Comparison of ENCODE assay signal across 8 mouse cellular contexts in the genomic region with DNA sequence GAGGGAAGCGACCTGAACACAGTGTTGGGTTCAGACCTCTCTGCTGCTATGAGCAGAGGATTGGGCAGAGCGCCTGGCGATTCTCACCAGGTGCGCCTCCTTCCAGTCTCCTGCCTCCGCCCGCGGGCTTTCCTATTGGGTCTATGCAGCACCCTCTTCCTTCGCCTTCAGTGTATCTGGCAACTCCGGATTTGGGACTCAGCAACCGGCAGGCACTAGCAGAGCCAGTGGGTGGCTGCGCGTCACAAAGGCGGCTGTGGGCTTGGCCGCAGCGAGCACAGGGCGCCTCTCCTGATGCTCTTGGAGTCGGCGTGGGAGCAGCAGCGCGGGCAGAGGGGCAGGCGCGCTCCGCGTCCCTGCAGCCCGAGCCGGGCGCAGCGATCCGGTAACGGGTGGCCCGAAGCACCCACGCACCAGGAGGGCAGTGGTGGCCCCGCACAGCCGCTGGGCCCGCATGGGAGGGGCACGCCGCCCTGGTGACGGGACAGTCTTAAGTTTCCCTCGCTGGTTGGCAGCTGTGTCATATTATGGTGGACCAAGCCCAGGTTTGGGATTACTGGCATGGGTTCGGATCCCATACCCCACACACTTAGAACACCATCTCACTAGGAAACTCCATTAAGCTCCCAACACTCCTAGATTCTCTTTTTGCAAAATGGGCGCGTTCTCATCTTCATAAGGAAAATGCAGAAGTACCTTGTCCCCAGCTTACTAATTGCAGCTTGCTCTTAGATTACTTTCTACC. TPM values are rescaled to one million over a fixed set of nuclear protein-coding genes. Genes with fewer than 3 reads are reported as not detected.
A peak's percentile ranks its signal among the peaks of the same experiment; 100 is the strongest.
DNase-seq lines count a peak whose midpoint lies in the region; ATAC-seq and TF ChIP-seq lines count a peak whose summit lies in the region.

Gene Fbxo39, plus strand, starts transcription at position 294 of the 745 bp plus-strand sequence.

- peaks cover 8% of the 10 kb centered on the region for H3K4me1 ChIP-seq in heart, embryonic 13.5 days
- H3K4me1 ChIP-seq in ES-E14 (ENCODE audit: control insufficient read depth in 2 of 2, insufficient read depth in 2 of 2, low read length in 2 of 2, poor library complexity in 1 of 2), result peaks cover 0 to 3% of the 10 kb centered on the region in 2 experiments; a peak in 1 of 4 replicates
- H3K4me1 ChIP-seq in forebrain, embryonic 15.5 days, result peaks cover 3% of the 10 kb centered on the region; the same call in 1 of the 2 replicates
- H3K4me1 ChIP-seq in limb, embryonic 12.5 days (replicated peaks), result peaks cover 6% of the 10 kb centered on the region
- no peaks in the 10 kb centered on the region for H3K4me1 ChIP-seq in stomach, embryonic 14.5 days (ENCODE audit: control insufficient read depth, insufficient read depth, low read length)

- no peak for DNase-seq in heart, postnatal 10 days
- peak; percentile 36 for DNase-seq in ES-E14 (ENCODE audit: low read depth, low spot score)
- DNase-seq in spleen, adult 12 weeks (ENCODE audit: low spot score), result no peak

- in situ Hi-C loops in ES-E14 (cut with MboI; ENCODE audit: low sequenced_read_pairs in 2 of 2, unreplicated experiment in 2 of 2), result no loop called here

- H3K27ac ChIP-seq in heart, embryonic 13.5 days (replicated peaks), result no peak within 1 kb of the TSS
- no peak within 1 kb of the TSS for H3K27ac ChIP-seq in ES-E14 (ENCODE audit: insufficient read depth, low read depth, low read length, poor library complexity, severe bottlenecking)
- no peak within 1 kb of the TSS for H3K27ac ChIP-seq in forebrain, embryonic 15.5 days (replicated peaks)
- no peak within 1 kb of the TSS for H3K27ac ChIP-seq in limb, embryonic 12.5 days
- no peak within 1 kb of the TSS for H3K27ac ChIP-seq in stomach, embryonic 14.5 days (ENCODE audit: low read length)

- ATAC-seq in heart, embryonic 13.5 days (ENCODE audit: extremely low read depth, insufficient number of reproducible peaks, low FRiP score, low TSS enrichment), result no peak
- no peak for ATAC-seq in forebrain, embryonic 15.5 days (replicated peaks)
- no peak for ATAC-seq in limb, embryonic 12.5 days (ENCODE audit: insufficient number of reproducible peaks, insufficient read depth, low FRiP score, low TSS enrichment, low read depth)
- no peak for ATAC-seq in stomach, embryonic 14.5 days (ENCODE audit: insufficient number of reproducible peaks, insufficient read depth, low FRiP score, low read depth)
- no peak for ATAC-seq in erythroid progenitor cell, adult 5-6 weeks (replicated peaks; ENCODE audit: low FRiP score, poor library complexity, severe bottlenecking)

- peak within 1 kb of the TSS; percentile 66 for H3K4me2 ChIP-seq in heart, embryonic 13.5 days
- peak within 1 kb of the TSS; percentile 45 for H3K4me2 ChIP-seq in forebrain, embryonic 15.5 days (replicated peaks)
- peak within 1 kb of the TSS; percentile 54 for H3K4me2 ChIP-seq in limb, embryonic 12.5 days
- H3K4me2 ChIP-seq in stomach, embryonic 14.5 days (replicated peaks; ENCODE audit: low read depth, low read length), result peak within 1 kb of the TSS; percentile 40

- H3K4me3 ChIP-seq in heart, embryonic 13.5 days, result peak within 1 kb of the TSS; percentile 42
- peak within 1 kb of the TSS; percentile 59 to 72 for H3K4me3 ChIP-seq in ES-E14 (ENCODE audit: insufficient read depth in 1 of 2, low read depth in 1 of 2, low read length in 2 of 2, poor library complexity in 1 of 2, severe bottlenecking in 1 of 2)
- H3K4me3 ChIP-seq in forebrain, embryonic 15.5 days, result peak within 1 kb of the TSS; percentile 32
- H3K4me3 ChIP-seq in limb, embryonic 12.5 days (replicated peaks), result peak within 1 kb of the TSS; percentile 31
- H3K4me3 ChIP-seq in stomach, embryonic 14.5 days (ENCODE audit: low read depth, low read length), result peak within 1 kb of the TSS; percentile 17

- no peaks in the 10 kb centered on the region for H3K36me3 ChIP-seq in heart, embryonic 13.5 days
- no peaks in the 10 kb centered on the region for H3K36me3 ChIP-seq in ES-E14 (ENCODE audit: control insufficient read depth, insufficient read depth, low read length, poor library complexity, severe bottlenecking)
- H3K36me3 ChIP-seq in forebrain, embryonic 15.5 days, result no peaks in the 10 kb centered on the region
- H3K36me3 ChIP-seq in limb, embryonic 12.5 days, result no peaks in the 10 kb centered on the region
- no peaks in the 10 kb centered on the region for H3K36me3 ChIP-seq in stomach, embryonic 14.5 days (ENCODE audit: control insufficient read depth, insufficient read depth, low read length)

- peaks cover 65% of the 10 kb centered on the region for H3K27me3 ChIP-seq in heart, embryonic 13.5 days (replicated peaks)
- peaks cover 16% of the 10 kb centered on the region for H3K27me3 ChIP-seq in forebrain, embryonic 15.5 days
- peaks cover 43% of the 10 kb centered on the region for H3K27me3 ChIP-seq in limb, embryonic 12.5 days
- H3K27me3 ChIP-seq in stomach, embryonic 14.5 days (ENCODE audit: control insufficient read depth, insufficient read depth, low read length), result peaks cover 8% of the 10 kb centered on the region; the same call in 1 of the 2 replicates

- intact Hi-C loops in heart, postnatal 10 days (cut with DNase I), result no loop called here

- no peaks in the 10 kb centered on the region for H3K9me3 ChIP-seq in heart, embryonic 13.5 days
- no peaks in the 10 kb centered on the region for H3K9me3 ChIP-seq in ES-E14 (ENCODE audit: control insufficient read depth, insufficient read depth, low read depth, low read length)
- no peaks in the 10 kb centered on the region for H3K9me3 ChIP-seq in forebrain, embryonic 15.5 days
- H3K9me3 ChIP-seq in limb, embryonic 12.5 days, result no peaks in the 10 kb centered on the region
- H3K9me3 ChIP-seq in stomach, embryonic 14.5 days (ENCODE audit: control insufficient read depth, low read depth, low read length), result no peaks in the 10 kb centered on the region

- WGBS in heart, embryonic 13.5 days, result 8% methylated on average over 42 of the region's 42 CpGs
- WGBS in forebrain, embryonic 15.5 days, result 11% methylated on average over 42 of the region's 42 CpGs
- 9% methylated on average over 42 of the region's 42 CpGs for WGBS in limb, embryonic 12.5 days
- WGBS in stomach, embryonic 14.5 days, result 9% methylated on average over 40 of the region's 42 CpGs

- H3K9ac ChIP-seq in heart, embryonic 13.5 days, result peak within 1 kb of the TSS; percentile 42; the same call in 1 of the 2 replicates
- H3K9ac ChIP-seq in ES-E14 (ENCODE audit: insufficient read depth, low read depth, low read length, poor library complexity, severe bottlenecking), result peak within 1 kb of the TSS; percentile 50
- H3K9ac ChIP-seq in forebrain, embryonic 15.5 days (replicated peaks), result 0 out of 2 replicates have a peak within 1 kb of the TSS, but pooled peaks have one; percentile 14
- no peak within 1 kb of the TSS for H3K9ac ChIP-seq in limb, embryonic 12.5 days (replicated peaks)
- no peak within 1 kb of the TSS; the same call in 1 of the 2 replicates for H3K9ac ChIP-seq in stomach, embryonic 14.5 days (replicated peaks; ENCODE audit: low read depth, low read length)

TF ChIP-seq in ES-E14, 5 proteins besides CTCF, POLR2A, EP300 and RAD21:
- TF ChIP-seq ZC3H11A (IDR thresholded peaks at IDR 0.05; ENCODE audit: borderline replicate concordance, low read depth, low read length) (no peak), ZNF384 (IDR thresholded peaks at IDR 0.05; ENCODE audit: low read depth, low read length) (no peak), HCFC1 (IDR thresholded peaks at IDR 0.05; ENCODE audit: borderline replicate concordance, insufficient read depth, low read length) (no peak)
TF ChIP-seq in ES-E14: peak in this region for 0.

RNA-seq across cellular contexts. Expression of gene Fbxo39, which starts in this region (rescaled TPM):
- polyA plus RNA-seq in heart, embryonic 13.5 days (2015; fragmentation: Nextera tagmentation; extraction: Ambion mirVana), result not detected in 2 replicates
- total RNA-seq in heart, postnatal 10 days (2021), result not detected
- total RNA-seq in ES-E14 (2012; rRNA removed), result 0.13 and 0.16 TPM in 2 replicates
- not detected in 2 replicates for polyA plus RNA-seq in forebrain, embryonic 15.5 days (2015; fragmentation: Nextera tagmentation; extraction: Ambion mirVana)
- not detected in 2 replicates for polyA plus RNA-seq in limb, embryonic 12.5 days (2016; fragmentation: Nextera tagmentation; extraction: Ambion mirVana)
- not detected in 2 replicates for polyA plus RNA-seq in stomach, embryonic 14.5 days (2014; fragmentation: Nextera tagmentation; extraction: Ambion mirVana)
- total RNA-seq in erythroid progenitor cell, adult 5-6 weeks (2015; ENCODE audit: low replicate concordance), result not detected in 2 replicates
- total RNA-seq in erythroid progenitor cell, adult 5-6 weeks (2017; ENCODE audit: low replicate concordance), result not detected in 2 replicates

Comparison
In these comparisons a context has a peak if more than half of its experiments do, and no peak if none do; other contexts are left out.
1. Peak in DNase-seq, H3K4me3 ChIP-seq and H3K9ac ChIP-seq in ES-E14; RNA of the gene not detected or under 1 TPM.
2. H3K9ac ChIP-seq: peak in heart, embryonic 13.5 days (single experiment) and forebrain, embryonic 15.5 days (single experiment); none in limb, embryonic 12.5 days (single experiment) and stomach, embryonic 14.5 days (single experiment).
3. Peak in every context shown above with its lines, with median percentiles within 50 percentile points of each other: H3K4me2 ChIP-seq and H3K4me3 ChIP-seq.